Mouse (Mus musculus) hindbrain, postnatal 0 days (tissue): ENCODE data around the gene Ppil4. TPM values are rescaled to one million over a fixed set of nuclear protein-coding genes. Genes with fewer than 3 reads are reported as not detected.

Experiments used
- ATAC-seq: fragments of 200-750 bp; cut with Nextera tagmentation; 2 replicates; pipeline ENCODE4 v1.8.0; 2017; ENCODE audit warnings: mild to moderate bottlenecking, moderate TSS enrichment, moderate library complexity
- DNase-seq: peaks from one replicate; pipeline ENCODE4 v3.0.0-alpha.2; 2015; ENCODE audit warnings: low spot score
- H3K27ac ChIP-seq: fragments of 300-500 bp; sonication (generic); 2 replicates; pipeline ENCODE4 v1.5.1; 2014; ENCODE audit warnings: mild to moderate bottlenecking
- H3K27me3 ChIP-seq: fragments of 300-500 bp; sonication (generic); 2 replicates; pipeline ENCODE4 v1.6.1; 2014; ENCODE audit warnings: low read length, mixed read lengths; ENCODE audit not compliant: insufficient read depth
- H3K36me3 ChIP-seq: fragments of 300-500 bp; sonication (generic); 2 replicates; pipeline ENCODE4 v1.6.1; 2014; ENCODE audit warnings: low read length, mixed read lengths; ENCODE audit not compliant: insufficient read depth
- H3K4me1 ChIP-seq: fragments of 300-500 bp; sonication (generic); 2 replicates; pipeline ENCODE4 v1.6.1; 2014; ENCODE audit warnings: antibody characterized with exemption, low read length, mixed read lengths; ENCODE audit not compliant: insufficient read depth
- H3K4me2 ChIP-seq: fragments of 300-500 bp; sonication (generic); 2 replicates; pipeline ENCODE4 v1.6.1; 2014; ENCODE audit warnings: low read depth, mild to moderate bottlenecking, low read length, moderate library complexity, mixed read lengths
- H3K4me3 ChIP-seq: fragments of 300-500 bp; sonication (generic); 2 replicates; pipeline ENCODE4 v1.5.1; 2014; ENCODE audit warnings: low read length
- H3K9ac ChIP-seq: fragments of 300-500 bp; sonication (generic); replicated peaks from 2 replicates; pipeline ENCODE4 v1.6.1; 2014; ENCODE audit warnings: mild to moderate bottlenecking, low read length, moderate library complexity, mixed read lengths
- H3K9me3 ChIP-seq: fragments of 300-500 bp; sonication (generic); 2 replicates; pipeline ENCODE4 v1.6.1; 2016; ENCODE audit warnings: low read length, mixed read lengths
- CTCF ChIP-seq: IDR thresholded peaks from 2 replicates; pipeline ENCODE4 v1.5.1; 2016; ENCODE audit warnings: antibody characterized with exemption, control low read depth, low read depth
- WGBS: fragments of 180-500 bp; shearing (Covaris S2); extraction: QIAGEN DNeasy Blood & Tissue Kit; methylation state at CpG from one replicate; pipeline ENCODE4 v1.1.7; 2014; 5-methylcytosine and 5-hydroxymethylcytosine counted together
- polyA plus RNA-seq: library from polyadenylated mRNA; unstranded; fragments of >200 nt; fragmentation: Nextera tagmentation; extraction: Ambion mirVana; gene quantifications from 2 replicates; pipeline ENCODE4 v1.2.1, GENCODE M21; 2015
- total RNA-seq: library from RNA; depleted of rRNA; stranded (reverse); fragments of >200 nt; gene quantifications from 2 replicates; pipeline ENCODE4 v1.2.3, GENCODE M21; 2014

Gene Ppil4
- total and polyA plus RNA-seq, 2 experiments from 2014 or later, result 17.9 to 43.3 TPM

GRCm38 (mm10) chr10:7801258-7801657 is 8.6 kb downstream of the Ppil4 start:
- no peak overlapping the region for H3K4me2 ChIP-seq
- no peaks in the 10 kb centered on the region for H3K4me1 ChIP-seq
- no peak overlapping the region for H3K27ac ChIP-seq
- DNase-seq, result no peak
- no peaks in the 10 kb centered on the region for H3K9me3 ChIP-seq
- H3K9ac ChIP-seq, result no peak overlapping the region
- H3K4me3 ChIP-seq, result no peak overlapping the region
- ATAC-seq, result no peak
- no peak for TF ChIP-seq CTCF
- H3K27me3 ChIP-seq, result no peaks in the 10 kb centered on the region
- H3K36me3 ChIP-seq, result peaks cover 69% of the 10 kb centered on the region
- WGBS, result 94% methylated on average over 3 of the region's 3 CpGs

DNA sequence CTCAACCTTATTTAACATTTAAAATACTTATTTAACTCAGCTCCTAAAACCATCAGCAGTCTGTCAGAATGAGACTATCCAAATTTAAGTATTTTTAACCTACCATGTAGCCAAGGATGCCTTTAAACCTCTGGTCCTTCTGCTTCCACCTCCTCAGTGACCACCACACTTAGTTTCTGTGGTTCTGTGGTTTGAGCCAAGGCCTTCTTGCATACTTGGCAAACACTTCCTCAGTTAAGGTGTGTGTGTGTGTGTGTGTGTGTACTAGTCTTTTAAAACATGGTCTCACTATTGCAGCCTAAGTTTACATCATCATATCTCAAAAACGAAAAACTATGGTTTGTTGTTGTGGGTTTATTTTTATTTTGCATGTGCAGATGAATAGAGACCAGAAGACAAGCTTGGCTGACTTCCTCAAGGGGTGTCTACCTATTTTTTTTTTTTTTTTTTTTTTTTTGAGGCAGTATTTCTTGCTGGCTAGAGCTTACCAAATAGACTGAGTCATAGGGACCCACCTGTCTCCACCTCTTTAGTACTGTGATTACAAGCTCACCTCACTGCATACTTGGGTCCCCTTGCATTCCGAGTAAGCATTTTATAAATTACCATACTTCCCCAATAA is 9.9 kb downstream of the Ppil4 start:
- Histone ChIP-seq H3K4me2 (no peak overlapping the region), H3K27ac (no peak overlapping the region), H3K9me3 (no peaks in the 10 kb centered on the region), H3K4me3 (no peak overlapping the region), H3K36me3 (peaks cover 61% of the 10 kb centered on the region), H3K4me1 (no peaks in the 10 kb centered on the region), H3K27me3 (no peaks in the 10 kb centered on the region), H3K9ac (no peak overlapping the region)
- 94% methylated on average over 2 of the region's 2 CpGs for WGBS
- no peak for DNase-seq
- ATAC-seq, result no peak
- TF ChIP-seq CTCF, result no peak

DNA sequence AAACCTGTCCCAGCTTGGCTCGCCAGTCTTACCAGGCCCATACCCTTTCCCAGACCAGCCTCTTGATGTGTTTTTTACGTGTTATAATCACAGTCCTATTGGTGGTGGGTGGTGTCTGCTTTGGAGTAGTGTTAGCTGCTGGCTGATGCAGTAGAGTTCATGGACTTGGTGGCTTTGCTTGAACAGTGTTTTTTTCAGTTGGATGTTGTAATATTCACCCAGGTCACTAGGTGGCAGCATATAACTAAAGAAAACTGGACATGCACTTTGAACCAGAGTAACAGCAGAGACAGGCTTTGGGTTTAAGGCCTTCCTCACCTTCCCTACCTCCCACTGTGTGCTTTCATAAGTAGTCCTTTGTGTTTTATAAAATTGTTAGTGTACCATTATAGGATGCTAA is 17.2 kb downstream of the Ppil4 start:
- peak; percentile 75 for TF ChIP-seq CTCF
- Histone ChIP-seq H3K4me3 (no peak overlapping the region), H3K36me3 (peaks cover 37% of the 10 kb centered on the region), H3K9ac (no peak overlapping the region), H3K9me3 (no peaks in the 10 kb centered on the region), H3K27me3 (no peaks in the 10 kb centered on the region), H3K4me1 (no peaks in the 10 kb centered on the region), H3K4me2 (no peak overlapping the region), H3K27ac (no peak overlapping the region)
- 49% methylated on average over 2 of the region's 2 CpGs for WGBS
- DNase-seq, result peak; percentile 76
- ATAC-seq, result peak; percentile 45; the same call in 1 of the 2 replicates

DNA sequence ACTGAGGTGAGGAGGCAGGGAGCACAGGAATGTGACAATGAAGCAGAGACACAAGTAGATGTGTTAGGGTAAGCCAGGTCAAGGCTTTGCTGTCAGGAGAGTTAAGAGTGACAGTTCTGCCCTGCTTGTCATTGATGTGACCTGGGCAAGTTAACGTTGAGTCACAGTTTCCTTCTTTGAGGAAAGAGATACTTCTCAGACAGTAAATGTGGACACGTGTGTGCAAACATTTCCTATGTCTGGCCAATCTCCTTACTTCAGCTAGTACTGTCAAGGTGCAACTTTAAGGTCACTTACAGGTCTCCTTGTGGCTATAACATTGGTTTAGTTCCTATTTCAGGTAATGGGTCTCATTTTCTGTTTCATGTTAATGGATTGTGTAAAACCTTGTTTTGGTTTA is 23.8 kb downstream of the Ppil4 start:
- DNase-seq (no peak), ATAC-seq (no peak)
- H3K4me2 ChIP-seq, result no peak overlapping the region
- no peak overlapping the region for H3K27ac ChIP-seq
- H3K27me3 ChIP-seq, result no peaks in the 10 kb centered on the region
- no peaks in the 10 kb centered on the region for H3K9me3 ChIP-seq
- TF ChIP-seq CTCF, result no peak
- WGBS, result 96% methylated on average over 2 of the region's 2 CpGs
- peaks cover 16% of the 10 kb centered on the region for H3K36me3 ChIP-seq
- no peaks in the 10 kb centered on the region for H3K4me1 ChIP-seq
- no peak overlapping the region for H3K9ac ChIP-seq
- H3K4me3 ChIP-seq, result no peak overlapping the region

DNA sequence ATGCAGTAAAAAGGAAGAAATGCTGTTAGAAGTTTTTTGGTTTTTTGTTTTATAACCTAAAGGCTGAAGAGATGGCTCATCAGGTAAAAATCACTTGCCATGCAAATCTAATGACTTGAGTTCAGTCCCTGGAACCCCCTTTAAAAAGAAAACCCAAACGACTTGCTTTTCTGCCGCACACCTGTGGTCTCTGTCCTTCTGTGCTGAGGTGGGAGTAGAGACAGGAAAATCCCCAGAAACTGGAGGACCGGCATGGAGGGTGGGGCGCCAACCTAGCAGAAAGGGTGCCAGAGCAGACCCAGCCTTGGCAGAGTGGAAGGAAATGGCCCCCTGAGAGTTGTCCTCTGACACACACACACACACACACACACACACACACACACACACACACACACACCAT is 26.0 kb downstream of the Ppil4 start:
- H3K27ac ChIP-seq, result no peak overlapping the region
- 93% methylated on average over 4 of the region's 4 CpGs for WGBS
- no peak overlapping the region for H3K4me2 ChIP-seq
- peaks cover 22% of the 10 kb centered on the region; the same call in 1 of the 2 replicates for H3K36me3 ChIP-seq
- H3K27me3 ChIP-seq, result no peaks in the 10 kb centered on the region
- no peak for TF ChIP-seq CTCF
- no peak overlapping the region for H3K9ac ChIP-seq
- no peak for DNase-seq
- H3K4me3 ChIP-seq, result no peak overlapping the region
- no peak for ATAC-seq
- no peaks in the 10 kb centered on the region for H3K4me1 ChIP-seq
- H3K9me3 ChIP-seq, result no peaks in the 10 kb centered on the region

GRCm38 (mm10) chr10:7819156-7819555 is 26.5 kb downstream of the Ppil4 start:
- H3K4me3 ChIP-seq, result no peak overlapping the region
- WGBS, result 97% methylated on average over 4 of the region's 4 CpGs
- ATAC-seq (no peak), DNase-seq (no peak)
- no peaks in the 10 kb centered on the region for H3K4me1 ChIP-seq
- H3K4me2 ChIP-seq, result no peak overlapping the region
- no peak for TF ChIP-seq CTCF
- H3K27me3 ChIP-seq, result no peaks in the 10 kb centered on the region
- H3K9ac ChIP-seq, result no peak overlapping the region
- H3K27ac ChIP-seq, result no peak overlapping the region
- peaks cover 24% of the 10 kb centered on the region; the same call in 1 of the 2 replicates for H3K36me3 ChIP-seq
- H3K9me3 ChIP-seq, result no peaks in the 10 kb centered on the region

DNA sequence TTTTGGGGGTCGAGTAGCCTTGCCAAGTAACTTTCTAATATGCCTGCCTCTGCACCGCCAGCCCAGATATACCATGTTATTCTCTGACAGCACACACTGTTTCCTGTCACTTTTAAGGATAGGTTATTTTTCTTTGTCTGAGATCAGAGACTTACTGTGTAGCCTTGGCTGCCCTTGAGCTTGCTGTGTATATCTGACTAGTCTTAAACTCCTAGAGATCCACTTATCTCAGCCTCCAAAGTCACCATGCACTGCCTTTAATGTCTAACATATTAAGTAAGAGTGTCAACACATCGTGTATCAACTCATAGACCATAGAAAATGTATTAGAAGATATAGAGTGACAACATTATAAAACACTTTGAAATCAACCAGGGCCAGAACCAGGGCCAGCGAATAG is 26.9 kb downstream of the Ppil4 start:
- H3K4me1 ChIP-seq, result no peaks in the 10 kb centered on the region
- no peak overlapping the region for H3K9ac ChIP-seq
- TF ChIP-seq CTCF, result no peak
- DNase-seq (no peak), ATAC-seq (no peak)
- no peak overlapping the region for H3K4me2 ChIP-seq
- peaks cover 20% of the 10 kb centered on the region; the same call in 1 of the 2 replicates for H3K36me3 ChIP-seq
- no peaks in the 10 kb centered on the region for H3K27me3 ChIP-seq
- no peak overlapping the region for H3K4me3 ChIP-seq
- H3K27ac ChIP-seq, result no peak overlapping the region
- 90% methylated on average over 4 of the region's 4 CpGs for WGBS
- H3K9me3 ChIP-seq, result no peaks in the 10 kb centered on the region
